Mouse (Mus musculus) yolk sac, embryonic 10.5 days (tissue): ENCODE measurements around the gene Man2a1.
"Not testable (repeated sequence)": the region's sequence is repeated elsewhere in the genome, so short reads cannot be mapped to it uniquely, and the experiment has no call there.

Experiments used
- DNase-seq: peaks from one replicate; pipeline ENCODE4 v3.0.0-alpha.2; 2017; ENCODE audit warnings: low spot score

The Man2a1 gene

DNA sequence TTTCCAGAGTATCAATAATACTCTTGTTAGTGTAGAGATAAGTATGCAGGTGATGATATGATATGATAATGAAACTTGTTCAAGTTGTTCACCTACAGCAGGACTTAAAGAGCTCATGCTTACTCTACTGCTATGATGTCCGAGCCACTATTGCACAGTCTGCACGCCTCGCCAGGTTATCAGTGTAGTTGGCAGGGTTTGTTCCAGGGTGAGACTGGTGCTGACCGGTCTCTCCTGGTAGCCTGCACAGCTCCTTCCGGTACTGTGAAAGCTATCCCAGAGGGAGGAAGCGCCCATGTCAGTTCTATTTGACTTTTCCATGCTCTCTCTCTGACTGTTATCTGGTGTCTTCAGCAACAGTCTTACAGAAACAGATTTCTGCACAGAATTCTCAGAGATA lies 107.0 kb downstream of the Man2a1 start:
- no peak for DNase-seq

DNA sequence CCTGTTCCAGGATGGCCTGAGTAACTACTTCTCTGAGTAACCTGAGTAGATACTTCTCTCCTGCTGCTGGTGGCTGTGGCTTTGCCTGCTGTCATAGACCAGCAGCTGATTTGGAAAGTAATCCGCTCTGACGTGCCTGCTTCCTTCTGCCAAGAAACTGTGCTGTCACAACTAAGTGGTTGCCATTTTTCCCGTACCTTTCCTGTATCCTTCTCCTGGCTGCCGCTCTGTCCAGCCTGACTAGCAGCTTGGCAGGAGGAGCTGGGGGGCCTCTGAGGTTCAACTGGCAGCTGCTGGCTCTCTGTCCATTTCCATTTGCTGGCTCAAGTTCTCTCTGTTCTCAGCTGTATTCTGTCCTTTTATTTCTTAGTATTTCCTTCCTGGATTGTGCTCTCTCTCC lies 115.8 kb downstream of the Man2a1 start:
- DNase-seq = no peak

DNA sequence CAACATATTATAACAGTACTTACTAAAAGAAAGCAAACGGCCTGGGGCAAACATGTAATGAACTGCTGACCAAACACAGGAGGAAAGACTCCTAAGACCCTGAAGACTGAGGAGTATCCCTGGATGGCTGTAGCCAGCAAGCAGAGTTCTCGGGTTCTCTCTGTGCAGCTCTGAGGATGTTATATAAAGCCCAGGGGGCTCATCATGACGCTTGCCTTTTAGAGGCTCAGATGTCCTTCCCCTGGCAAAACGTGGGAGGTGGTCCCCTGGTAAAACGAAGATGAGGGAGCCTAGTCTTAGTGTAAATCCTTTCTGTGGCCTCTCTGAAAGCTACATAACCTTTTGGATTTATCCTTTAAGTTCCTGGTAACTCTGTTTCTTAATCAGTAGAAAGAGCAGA lies 119.2 kb downstream of the Man2a1 start:
- DNase-seq = no peak

DNA sequence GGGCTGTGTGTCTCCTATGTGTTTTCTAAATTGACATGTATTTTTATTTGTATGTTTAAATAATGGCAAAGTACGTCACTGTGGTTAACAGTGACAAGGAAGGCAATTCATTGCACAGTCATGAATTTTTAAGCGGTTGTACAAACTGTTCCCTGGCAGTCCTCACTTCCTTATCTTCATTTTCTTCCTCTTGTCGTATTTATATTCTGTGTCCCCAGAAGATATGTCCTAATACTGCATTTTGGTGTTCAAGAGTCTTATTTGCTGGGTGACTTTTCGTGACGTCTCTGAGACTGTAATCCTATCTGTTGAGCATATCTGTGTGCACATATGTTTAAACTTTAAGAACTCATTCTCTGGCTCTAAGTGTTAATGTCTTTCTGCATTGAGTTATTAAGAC lies 120.6 kb downstream of the Man2a1 start:
- DNase-seq = no peak

DNA sequence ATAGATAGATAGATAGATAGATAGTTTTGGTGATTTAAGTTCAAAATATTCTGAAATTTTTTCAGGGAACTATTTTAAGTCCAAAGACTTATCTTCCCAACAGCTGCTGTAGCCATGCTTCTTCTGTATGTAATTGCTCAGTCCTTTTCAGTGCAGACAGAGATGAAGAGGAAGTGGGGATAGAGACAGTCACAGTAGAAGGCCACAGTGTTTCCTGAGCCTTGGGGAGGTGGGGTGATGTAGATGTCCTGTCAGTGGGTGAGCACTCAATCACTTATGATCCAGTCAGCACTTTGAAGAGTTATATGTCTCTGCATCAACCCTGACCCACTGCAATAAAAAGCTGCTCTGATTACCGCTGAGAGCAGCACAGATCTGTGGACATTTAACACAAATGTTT lies 122.6 kb downstream of the Man2a1 start:
- no peak for DNase-seq

DNA sequence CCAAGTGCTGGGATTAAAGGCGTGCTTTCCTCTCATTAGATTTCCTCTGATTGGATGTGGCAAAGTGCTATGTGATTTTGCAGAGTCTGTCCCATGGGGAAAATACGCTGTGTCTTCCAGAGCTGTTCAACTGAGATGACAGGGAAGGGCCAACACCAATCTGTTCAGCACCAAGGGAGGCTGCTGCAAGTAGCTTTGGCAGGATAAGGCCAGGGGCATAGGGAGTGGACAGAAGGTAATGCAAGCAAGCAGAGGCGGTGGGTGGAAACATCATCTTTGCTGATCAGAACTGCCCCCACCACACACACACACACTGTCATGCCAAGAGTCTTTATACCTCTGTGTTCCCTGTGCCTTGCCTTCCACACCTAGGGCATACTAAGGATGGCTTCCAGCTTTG lies 124.7 kb downstream of the Man2a1 start:
- DNase-seq = no peak

DNA sequence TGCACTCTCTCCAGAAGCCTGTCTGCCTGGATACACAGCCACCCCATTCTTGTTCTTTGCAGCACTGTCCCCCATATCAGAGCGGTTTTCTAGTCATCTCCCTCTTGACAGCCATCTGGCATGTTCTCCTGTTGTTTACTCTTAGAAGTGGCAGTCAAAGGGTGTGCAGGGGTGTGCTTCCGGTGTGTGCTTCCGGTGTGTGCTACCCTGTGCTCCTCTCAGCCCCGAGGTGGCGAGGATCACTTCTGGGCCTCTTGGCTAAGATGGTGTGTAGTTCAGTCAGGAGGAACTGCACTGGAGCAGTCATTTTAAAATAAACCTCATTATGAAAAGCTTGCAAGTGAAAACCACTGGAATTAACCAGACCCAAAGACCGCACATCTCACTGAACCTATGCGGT lies 125.5 kb downstream of the Man2a1 start:
- no peak for DNase-seq

DNA sequence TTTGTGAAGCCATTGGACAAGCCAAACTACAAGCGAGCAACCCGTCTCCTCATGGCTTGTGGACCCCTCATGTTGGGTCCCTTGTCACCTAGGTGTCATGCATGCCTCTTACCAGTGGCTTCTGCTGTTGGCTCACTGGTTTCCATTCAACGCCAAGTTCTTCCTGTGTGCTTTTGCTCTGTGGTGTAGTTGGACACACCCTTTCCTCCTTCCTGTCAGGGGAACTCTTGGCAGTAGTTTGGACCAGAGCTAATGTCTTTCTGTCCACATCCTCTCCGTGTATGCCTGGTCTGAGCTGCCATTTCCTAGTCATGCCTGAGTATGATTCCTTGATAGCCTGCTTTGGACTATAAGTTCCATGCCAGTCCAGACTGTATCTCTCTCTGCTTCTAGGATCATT lies 135.0 kb downstream of the Man2a1 start:
- DNase-seq = no peak

DNA sequence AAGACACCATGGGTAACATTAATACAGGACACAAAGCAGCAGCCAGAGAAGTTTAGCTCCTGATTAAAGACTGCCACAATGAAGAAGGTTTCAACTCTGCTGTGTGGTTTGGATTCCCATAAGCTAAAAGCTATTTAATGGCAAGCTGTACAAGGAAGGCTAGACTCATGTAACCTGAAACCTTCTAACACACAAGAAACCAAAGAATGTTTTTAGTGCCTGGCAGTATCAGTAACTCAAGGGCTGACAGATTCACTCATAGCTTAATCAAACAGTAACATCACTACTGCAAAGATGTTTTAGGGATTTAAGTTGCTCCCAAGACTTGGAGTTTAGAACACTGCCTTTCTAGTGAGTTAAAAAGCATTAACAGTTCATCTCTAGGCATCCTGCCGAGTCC lies 137.4 kb downstream of the Man2a1 start:
- no peak for DNase-seq

DNA sequence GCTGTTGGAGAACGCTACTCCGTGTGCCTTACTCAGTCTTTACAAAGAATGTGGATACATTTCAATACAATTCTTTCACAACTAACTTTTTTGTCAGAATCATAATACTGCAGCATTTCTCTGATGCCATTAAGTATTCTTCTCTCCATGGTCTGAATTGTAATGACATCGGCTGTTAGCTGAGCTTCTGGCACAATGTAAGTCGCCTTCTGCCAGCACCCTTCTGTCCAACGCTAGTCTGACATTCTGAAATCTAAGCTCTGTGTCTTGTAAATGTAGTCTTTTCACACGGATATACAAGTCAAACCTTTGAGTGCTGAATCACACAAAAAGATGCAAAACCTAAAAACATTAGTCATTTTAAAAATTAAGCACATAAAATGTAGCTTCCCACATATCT lies 138.6 kb downstream of the Man2a1 start:
- DNase-seq = no peak

DNA sequence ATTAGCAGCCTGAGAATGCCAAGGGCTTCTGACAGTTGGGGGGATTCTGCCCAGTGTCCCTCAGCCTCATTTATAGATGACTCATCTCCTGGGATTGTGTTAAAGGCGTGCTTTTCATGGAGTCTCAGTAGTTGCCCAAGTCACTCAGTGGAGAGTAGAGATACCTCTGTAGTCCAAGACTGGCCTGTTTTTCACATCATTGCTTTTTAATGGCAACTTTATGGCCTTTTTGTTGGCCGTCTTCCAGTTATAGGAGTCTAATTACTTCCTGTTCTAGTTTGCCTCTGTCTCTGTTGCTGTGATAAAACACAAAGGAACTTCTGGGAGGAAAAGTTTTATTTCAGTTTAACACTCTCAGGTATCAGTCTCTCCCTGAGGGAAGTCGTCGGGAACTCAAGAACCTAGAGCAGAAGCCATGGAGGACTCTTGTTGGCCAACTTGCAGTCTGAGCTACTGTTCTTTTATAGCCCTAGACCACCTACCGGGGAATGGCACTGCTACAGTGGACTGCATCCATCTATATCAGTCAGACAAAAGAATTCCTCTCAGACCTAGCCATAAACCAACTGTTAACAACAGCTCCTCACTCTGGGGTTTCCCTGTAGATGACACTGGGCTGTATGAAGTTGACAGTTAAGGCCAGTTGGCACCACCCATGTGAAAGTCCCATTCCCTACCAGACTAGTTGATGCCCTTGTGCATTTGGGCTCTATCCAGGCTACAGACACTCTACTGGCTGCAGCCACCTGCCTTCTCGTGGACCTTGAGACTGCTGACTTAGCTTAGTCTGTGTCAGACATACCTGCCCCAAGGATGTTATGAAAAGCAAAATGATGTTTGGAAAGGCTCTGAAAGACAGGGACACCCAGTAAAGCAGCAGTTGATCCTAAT lies 142.4 kb downstream of the Man2a1 start:
- no peak for DNase-seq

DNA sequence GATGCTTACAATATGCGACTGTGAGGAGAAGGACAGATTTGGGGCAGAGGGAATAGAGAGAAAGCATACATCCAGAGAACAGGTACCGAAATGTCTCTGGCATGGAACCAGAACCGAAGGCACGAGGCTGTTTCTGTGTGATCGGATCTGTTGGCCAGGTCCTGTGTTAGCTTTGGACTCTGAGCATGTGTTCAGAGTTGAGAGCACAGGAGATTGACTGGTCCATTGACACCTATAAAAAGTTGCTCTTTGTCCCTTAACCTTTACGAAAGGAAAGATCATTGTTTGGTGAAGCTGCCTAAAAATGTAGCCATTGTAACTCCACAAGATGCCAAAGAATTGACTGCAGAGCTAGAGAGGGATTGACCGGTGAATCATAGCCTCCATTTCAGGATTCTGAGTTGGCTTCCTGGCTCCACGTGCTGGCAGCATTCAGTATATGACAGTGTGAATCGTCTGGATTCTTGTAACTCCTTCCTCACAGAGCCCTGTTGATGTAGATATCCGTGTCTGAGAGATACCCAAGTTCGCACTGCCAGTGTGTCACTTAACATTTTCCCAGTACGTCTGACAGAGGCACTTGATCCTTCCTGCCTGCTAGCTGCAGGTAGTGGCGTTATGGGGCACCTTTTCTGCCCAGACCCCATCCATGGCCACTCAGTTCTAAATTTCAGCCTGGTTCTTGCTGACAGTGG lies 143.2 kb downstream of the Man2a1 start:
- no peak for DNase-seq

DNA sequence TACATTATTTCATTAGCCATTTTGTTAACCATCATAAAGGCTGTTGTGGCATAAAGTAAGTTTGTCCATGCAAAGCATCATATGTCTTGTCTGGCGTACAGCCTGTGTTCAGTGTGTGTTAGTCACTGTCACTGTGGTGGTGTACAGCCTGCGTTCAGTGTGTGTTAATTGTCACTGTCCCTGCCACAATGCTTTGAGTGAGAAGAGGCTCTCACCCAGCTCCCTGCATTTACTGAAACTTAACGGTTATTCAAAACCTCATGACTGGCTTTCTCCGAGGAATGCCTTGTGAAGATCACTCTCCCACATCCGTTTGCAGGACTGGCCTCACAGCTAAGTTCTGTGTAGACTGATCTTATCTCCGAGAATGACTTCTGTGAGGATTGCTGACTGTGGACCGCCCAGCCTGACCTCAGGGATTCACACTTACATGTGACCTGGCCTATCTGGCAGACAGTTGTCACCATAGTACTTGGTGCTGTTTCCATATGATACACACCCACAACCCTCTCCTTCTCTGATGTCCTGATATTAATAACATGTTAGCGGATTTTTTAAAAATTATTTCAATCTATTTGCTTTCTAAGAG lies 146.2 kb downstream of the Man2a1 start:
- DNase-seq = peak; percentile 57

DNA sequence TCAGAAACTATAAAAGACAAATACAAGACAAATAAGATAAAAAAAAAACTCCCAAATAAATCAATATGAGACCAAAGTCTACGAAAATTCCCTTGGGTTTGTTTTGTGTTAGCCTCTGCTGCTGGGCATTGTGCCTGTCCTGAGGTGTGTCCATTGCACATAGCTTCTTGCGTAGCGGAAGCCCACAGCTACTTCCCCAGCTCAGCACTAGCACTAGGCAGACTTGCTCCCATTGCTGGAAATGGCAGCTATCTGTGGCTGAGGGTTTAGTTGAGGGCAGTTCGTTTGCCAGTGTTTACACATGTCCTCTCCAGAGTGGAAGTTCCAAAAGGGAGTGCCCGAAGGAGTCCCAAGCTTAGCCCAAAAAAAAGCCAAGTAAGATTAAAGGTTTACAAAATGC lies 146.9 kb downstream of the Man2a1 start:
- no peak for DNase-seq

DNA sequence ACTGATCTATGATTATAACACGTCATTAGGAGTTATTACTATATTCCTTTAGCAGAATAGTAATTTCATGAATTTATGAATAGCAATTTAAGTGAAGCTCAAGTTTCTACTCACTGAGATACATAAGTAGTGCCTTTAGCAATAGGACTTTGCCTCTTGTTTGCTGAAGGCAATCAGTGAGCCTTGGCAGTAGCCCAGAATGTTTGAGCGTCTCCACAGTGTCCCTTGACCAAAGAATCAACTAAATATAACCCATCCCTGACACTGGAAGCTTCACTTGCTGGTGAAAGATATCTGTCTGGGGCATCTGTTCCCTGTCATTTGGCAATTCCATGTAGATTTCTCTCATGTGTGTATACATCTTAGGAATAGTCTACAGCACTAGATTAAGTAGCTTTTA lies 147.6 kb downstream of the Man2a1 start:
- DNase-seq = peak; percentile 25

DNA sequence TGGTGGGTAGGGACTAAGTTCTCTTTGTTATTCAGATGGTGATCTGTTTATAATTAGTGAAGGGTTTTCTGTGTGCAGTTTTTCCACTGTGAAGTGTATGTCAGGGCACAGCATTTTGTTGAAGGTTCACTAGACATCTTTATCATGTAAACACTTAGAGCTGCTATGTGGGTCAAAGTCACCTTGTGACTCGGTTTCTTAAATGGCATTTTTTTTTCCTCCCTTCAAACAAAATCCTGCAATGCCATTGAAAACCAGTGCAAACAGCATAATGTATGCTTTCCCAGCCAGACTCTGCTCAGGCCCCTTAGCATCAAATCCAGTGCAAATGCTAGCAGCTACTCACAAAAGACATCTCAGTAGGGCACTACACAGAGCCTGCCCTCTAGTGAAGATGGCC lies 148.6 kb downstream of the Man2a1 start:
- DNase-seq = no peak

DNA sequence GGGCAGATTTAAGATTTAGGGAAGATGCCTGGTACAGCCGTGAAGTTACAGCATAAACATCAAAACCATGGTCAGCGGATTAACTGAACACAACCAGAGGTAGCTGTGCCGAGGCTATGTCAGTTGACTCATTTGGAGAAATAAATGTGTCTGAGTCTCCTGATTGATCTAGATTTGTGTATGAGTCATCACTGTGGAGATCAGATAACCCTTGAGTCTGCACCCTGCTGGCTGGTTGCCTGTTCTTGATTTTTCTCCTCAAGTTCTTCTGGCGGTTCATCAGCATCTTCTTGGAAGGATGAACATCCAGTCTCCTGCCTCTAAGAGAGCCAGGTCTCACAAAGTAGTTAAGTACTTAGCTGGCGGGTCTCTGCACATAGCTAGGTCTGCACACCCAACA lies 150.7 kb downstream of the Man2a1 start:
- DNase-seq = no peak

DNA sequence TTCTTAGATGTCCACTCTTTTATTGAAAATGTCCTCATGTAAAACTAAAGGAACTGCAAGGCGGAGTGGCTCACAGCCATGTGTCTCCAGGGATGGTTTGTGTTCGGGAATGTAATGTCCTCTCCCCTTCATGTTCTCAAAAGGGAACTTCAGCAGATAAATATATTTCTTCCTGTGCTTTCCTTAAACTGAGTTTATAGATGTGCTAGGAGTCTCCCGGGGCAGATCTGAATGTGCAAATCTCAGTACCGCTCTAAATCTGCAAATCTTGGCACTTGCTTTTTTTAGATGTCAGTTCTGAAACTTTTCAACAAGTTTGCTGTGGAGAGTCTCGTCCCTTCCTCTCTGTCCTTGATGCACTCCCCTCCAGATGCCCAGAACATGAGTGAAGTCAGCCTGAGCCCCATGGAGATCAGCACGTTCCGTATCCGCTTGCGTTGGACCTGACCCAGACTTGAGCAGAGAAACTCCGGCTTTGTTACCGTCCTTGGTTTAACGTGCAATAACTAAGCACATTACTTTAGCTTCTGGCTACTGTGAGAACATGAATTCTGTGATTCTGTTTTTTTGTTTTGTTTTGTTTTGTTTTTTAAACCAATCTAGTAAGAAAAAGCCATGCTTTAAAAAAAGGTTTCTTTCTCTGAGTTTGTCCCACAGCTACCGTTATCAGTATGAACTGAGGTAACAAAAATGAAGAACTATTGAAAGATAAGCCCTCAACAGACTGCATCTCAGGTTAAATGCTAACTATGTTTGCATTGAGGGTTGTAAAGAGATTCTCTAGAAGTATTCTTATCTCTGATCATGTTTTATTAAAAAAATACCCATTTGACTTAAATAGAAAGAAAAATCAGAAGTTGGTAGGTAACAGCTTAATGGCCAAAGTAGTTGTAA lies 151.8 kb downstream of the Man2a1 start:
- no peak for DNase-seq

DNA sequence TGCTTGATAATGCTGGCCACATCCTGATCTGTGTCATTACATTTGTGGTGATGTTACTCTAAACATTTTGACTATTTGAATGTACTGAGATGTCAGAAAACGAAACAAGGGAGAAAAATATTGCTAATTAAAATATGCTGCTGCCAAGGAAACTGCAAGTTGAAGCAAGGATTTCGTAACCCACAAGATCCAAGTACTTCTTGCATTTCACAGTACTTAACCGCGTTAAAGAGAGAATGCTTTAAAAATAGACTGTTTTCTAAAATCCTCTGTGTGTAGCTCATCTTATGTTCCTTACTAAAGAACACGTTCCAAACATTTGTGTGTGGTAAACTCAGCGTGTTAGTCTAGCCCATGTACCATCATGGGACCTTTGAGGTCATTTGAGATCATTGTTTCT lies 153.0 kb downstream of the Man2a1 start:
- no peak for DNase-seq

DNA sequence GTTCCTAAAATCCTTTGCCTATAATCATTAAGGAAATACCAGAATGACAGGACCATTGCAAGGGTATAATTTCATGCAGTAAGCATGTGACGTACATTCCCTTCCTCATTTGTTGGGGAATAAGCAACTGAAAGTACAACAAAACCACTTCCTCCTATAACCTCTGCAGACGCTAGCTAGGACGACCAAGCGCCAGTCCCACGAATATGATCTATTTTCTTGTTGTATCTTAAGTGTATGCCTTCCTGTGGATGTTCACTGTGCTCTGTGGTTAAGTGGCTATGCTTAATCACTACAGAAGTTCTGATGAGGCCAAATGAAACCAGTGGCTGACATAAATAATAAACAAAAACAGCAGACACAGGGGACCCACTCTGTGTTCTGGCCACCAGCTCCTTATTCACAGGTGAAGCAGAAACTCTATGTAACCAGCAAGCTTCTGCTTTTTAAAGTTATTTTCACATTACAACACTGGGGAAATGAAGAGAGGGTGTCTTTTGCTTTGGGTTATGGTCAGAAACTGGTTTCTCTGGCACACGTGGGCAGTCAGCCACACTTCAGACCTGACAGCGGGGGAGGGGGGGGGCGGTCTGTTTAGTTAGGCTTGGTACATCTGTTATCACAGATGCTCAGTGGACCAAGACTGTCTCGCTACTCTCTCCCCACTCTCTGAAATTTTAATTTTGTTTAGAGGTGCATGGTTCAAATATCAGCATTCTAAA lies 153.8 kb downstream of the Man2a1 start:
- DNase-seq = no peak

DNA sequence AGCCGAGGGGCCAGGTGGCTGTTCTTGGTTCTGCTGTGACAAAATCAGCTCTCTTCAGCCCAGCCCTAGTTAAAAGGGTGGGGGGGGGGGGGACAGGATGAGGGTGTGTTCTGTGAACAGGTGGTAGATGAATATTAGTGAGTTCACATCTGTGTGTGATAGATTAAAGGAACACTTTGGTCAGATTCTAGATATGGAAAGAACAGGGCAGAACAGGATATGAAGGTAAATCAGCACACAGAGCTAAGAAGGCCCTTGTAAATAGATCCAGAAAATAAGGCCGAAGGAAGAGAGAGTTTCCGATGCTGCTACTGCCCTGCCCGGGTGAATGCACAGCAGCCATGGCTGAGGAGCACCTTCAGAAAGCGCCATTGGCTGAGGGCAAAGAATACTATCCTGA lies 154.7 kb downstream of the Man2a1 start:
- DNase-seq = no peak

DNA sequence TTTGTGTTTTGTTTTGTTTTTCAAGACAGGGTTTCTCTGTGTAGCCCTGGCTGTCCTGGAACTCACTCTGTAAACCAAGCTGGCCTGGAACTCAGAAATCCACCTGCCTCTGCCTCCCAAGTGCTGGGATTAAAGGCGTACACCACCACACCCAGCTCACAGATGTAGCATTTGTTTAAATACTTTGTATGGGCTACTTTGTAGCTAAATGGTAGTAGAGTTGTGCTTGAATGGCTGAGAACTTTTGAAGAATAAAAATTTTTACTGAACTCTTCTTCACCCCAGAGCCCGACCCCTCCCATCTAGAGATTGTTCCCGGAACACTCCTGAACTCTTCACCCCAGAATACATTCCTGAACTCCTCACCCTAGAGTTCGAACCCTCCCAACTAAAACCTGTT lies 162.1 kb downstream of the Man2a1 start:
- not testable (repeated sequence) for DNase-seq
